Mouse (Mus musculus) MEL (cell line): ENCODE measurements around the gene Matn4. TPM values are rescaled to one million over a fixed set of nuclear protein-coding genes. Genes with fewer than 3 reads are reported as not detected.

ENCODE experiments used
- DNase-seq: peaks from one replicate; pipeline ENCODE4 v3.0.0; 2011; ENCODE audit warnings: low read depth, low spot score
- H3K27ac ChIP-seq: 2 replicates; pipeline ENCODE4 v1.5.1; 2012; ENCODE audit warnings: low read depth, mild to moderate bottlenecking, control low read depth, low read length, moderate library complexity; ENCODE audit not compliant: control insufficient read depth
- H3K27me3 ChIP-seq, 2 experiments: fragments of 150-350 bp in 1 of 2; sonication (generic) in 1 of 2; 2 replicates each; pipeline ENCODE4 v1.6.1; 2012; ENCODE audit warnings: low read length in 2 of 2, mild to moderate bottlenecking in 2 of 2, improper control_type of control experiment in 1 of 2, moderate library complexity in 1 of 2; ENCODE audit not compliant: insufficient read depth in 2 of 2, control insufficient read depth in 1 of 2
- H3K36me3 ChIP-seq, 2 experiments: 2 replicates each; pipeline ENCODE4 v1.6.1; 2012 to 2014; ENCODE audit warnings: low read length in 2 of 2, improper control_type of control experiment in 1 of 2, inconsistent platforms in 1 of 2, mild to moderate bottlenecking in 1 of 2; ENCODE audit not compliant: insufficient read depth in 2 of 2, control insufficient read depth in 1 of 2
- H3K4me1 ChIP-seq, 2 experiments: fragments of 150-350 bp in 1 of 2; sonication (generic) in 1 of 2; 2 replicates each; pipeline ENCODE4 v1.6.1; 2012; ENCODE audit warnings: low read length in 2 of 2, improper control_type of control experiment in 1 of 2, mild to moderate bottlenecking in 1 of 2; ENCODE audit not compliant: insufficient read depth in 2 of 2, control insufficient read depth in 1 of 2
- H3K4me3 ChIP-seq, 2 experiments: fragments of 150-350 bp in 1 of 2; sonication (generic) in 1 of 2; 2 replicates each; pipeline ENCODE4 v1.5.1; 2012; ENCODE audit warnings: low read depth in 2 of 2, low read length in 2 of 2, mild to moderate bottlenecking in 2 of 2, moderate library complexity in 2 of 2, control low read depth in 1 of 2, improper control_type of control experiment in 1 of 2; ENCODE audit not compliant: control insufficient read depth in 1 of 2, insufficient read depth in 1 of 2
- H3K79me2 ChIP-seq: 2 replicates; pipeline ENCODE4 v1.6.1; 2012; ENCODE audit warnings: mild to moderate bottlenecking, low read length, moderate library complexity; ENCODE audit not compliant: control insufficient read depth, poor library complexity, insufficient read depth
- H3K9ac ChIP-seq: 2 replicates; pipeline ENCODE4 v1.6.1; 2012; ENCODE audit warnings: low read depth, mild to moderate bottlenecking, control low read depth, low read length, moderate library complexity; ENCODE audit not compliant: control insufficient read depth, poor library complexity, severe bottlenecking
- H3K9me3 ChIP-seq: fragments of 150-350 bp; sonication (generic); replicated peaks from 2 replicates; pipeline ENCODE4 v1.6.1; 2012; ENCODE audit warnings: mild to moderate bottlenecking, low read length, improper control_type of control experiment, moderate library complexity; ENCODE audit not compliant: insufficient read depth
- BHLHE40 ChIP-seq: IDR thresholded peaks from 2 replicates; pipeline ENCODE4 v1.6.1; 2012; ENCODE audit warnings: low read depth, mild to moderate bottlenecking, inconsistent platforms, low read length, improper control_type of control experiment, borderline replicate concordance
- CHD2 ChIP-seq: IDR thresholded peaks from 2 replicates; pipeline ENCODE4 v1.6.1; 2011; ENCODE audit warnings: low read length, improper control_type of control experiment
- CTCF ChIP-seq, 3 experiments: IDR thresholded peaks in 2 of 3; conservative IDR thresholded peaks in 1 of 3; 2 replicates each; pipeline ENCODE4 v1.5.1; 2011 to 2012; ENCODE audit warnings: low read length in 3 of 3, low read depth in 2 of 3, mild to moderate bottlenecking in 2 of 3, improper control_type of control experiment in 1 of 3, inconsistent platforms in 1 of 3, mixed read lengths in 1 of 3, moderate library complexity in 1 of 3; ENCODE audit not compliant: control insufficient read depth in 1 of 3, insufficient read depth in 1 of 3, poor library complexity in 1 of 3, severe bottlenecking in 1 of 3
- GATA1 ChIP-seq: IDR thresholded peaks from 2 replicates; pipeline ENCODE4 v1.6.1; 2011; ENCODE audit warnings: low read depth, low read length, improper control_type of control experiment
- HCFC1 ChIP-seq: IDR thresholded peaks from 2 replicates; pipeline ENCODE4 v1.6.1; 2012; ENCODE audit warnings: low read depth, mild to moderate bottlenecking, inconsistent platforms, low read length, improper control_type of control experiment, moderate library complexity
- MAFK ChIP-seq: IDR thresholded peaks from 2 replicates; pipeline ENCODE4 v1.6.1; 2011; ENCODE audit warnings: low read depth, mild to moderate bottlenecking, low read length, improper control_type of control experiment, borderline replicate concordance
- MAZ ChIP-seq: IDR thresholded peaks from 2 replicates; pipeline ENCODE4 v1.6.1; 2012; ENCODE audit warnings: low read depth, mild to moderate bottlenecking, inconsistent platforms, low read length, improper control_type of control experiment
- MXI1 ChIP-seq: IDR thresholded peaks from 2 replicates; pipeline ENCODE4 v1.6.1; 2011; ENCODE audit warnings: mild to moderate bottlenecking, low read depth, low read length, improper control_type of control experiment
- MYC ChIP-seq: IDR thresholded peaks from 2 replicates; pipeline ENCODE4 v1.6.1; 2011; ENCODE audit warnings: low read depth, mild to moderate bottlenecking, low read length, improper control_type of control experiment, moderate library complexity
- NELFE ChIP-seq: IDR thresholded peaks from 2 replicates; pipeline ENCODE4 v1.6.1; 2011; ENCODE audit warnings: low read depth, low read length, improper control_type of control experiment
- NRF1 ChIP-seq: IDR thresholded peaks from 2 replicates; pipeline ENCODE4 v1.6.1; 2014; ENCODE audit warnings: low read depth, mild to moderate bottlenecking, inconsistent platforms, low read length, improper control_type of control experiment, moderate library complexity; ENCODE audit not compliant: poor library complexity, insufficient read depth, severe bottlenecking
- POLR2A ChIP-seq, 2 experiments: IDR thresholded peaks; 2 replicates each; pipeline ENCODE4 v1.6.1; 2011 to 2012; ENCODE audit warnings: low read length in 2 of 2, mild to moderate bottlenecking in 2 of 2, control low read depth in 1 of 2, improper control_type of control experiment in 1 of 2, low read depth in 1 of 2, moderate library complexity in 1 of 2; ENCODE audit not compliant: control insufficient read depth in 1 of 2, insufficient read depth in 1 of 2, poor library complexity in 1 of 2
- POLR2AphosphoS5 ChIP-seq: IDR thresholded peaks from 2 replicates; pipeline ENCODE4 v1.6.1; 2012; ENCODE audit warnings: low read depth, borderline replicate concordance, mild to moderate bottlenecking, inconsistent platforms, low read length, moderate library complexity, mixed read lengths
- RAD21 ChIP-seq: IDR thresholded peaks from 2 replicates; pipeline ENCODE4 v1.6.1; 2011; ENCODE audit warnings: mild to moderate bottlenecking, low read depth, low read length, improper control_type of control experiment
- SIN3A ChIP-seq: IDR thresholded peaks from 2 replicates; pipeline ENCODE4 v1.6.1; 2012; ENCODE audit warnings: low read length, improper control_type of control experiment, inconsistent platforms
- SMC3 ChIP-seq: IDR thresholded peaks from 2 replicates; pipeline ENCODE4 v1.6.1; 2011; ENCODE audit warnings: low read depth, low read length, improper control_type of control experiment
- TAL1 ChIP-seq: IDR thresholded peaks from 2 replicates; pipeline ENCODE4 v1.6.1; 2012; ENCODE audit warnings: mild to moderate bottlenecking, inconsistent platforms, low read length, moderate library complexity, mixed read lengths
- USF2 ChIP-seq, 2 experiments: IDR thresholded peaks; 2 replicates each; pipeline ENCODE4 v1.6.1; 2011 to 2012; ENCODE audit warnings: improper control_type of control experiment in 2 of 2, low read length in 2 of 2, borderline replicate concordance in 1 of 2, inconsistent platforms in 1 of 2, low read depth in 1 of 2, mild to moderate bottlenecking in 1 of 2; ENCODE audit not compliant: insufficient read depth in 1 of 2
- ZC3H11A ChIP-seq: IDR thresholded peaks from 2 replicates; pipeline ENCODE4 v1.6.1; 2012; ENCODE audit warnings: low read depth, mild to moderate bottlenecking, inconsistent platforms, low read length, improper control_type of control experiment
- ZNF384 ChIP-seq: IDR thresholded peaks from 2 replicates; pipeline ENCODE4 v1.6.1; 2012; ENCODE audit warnings: low read depth, mild to moderate bottlenecking, inconsistent platforms, low read length, improper control_type of control experiment
- polyA plus RNA-seq, 2 experiments: library from polyadenylated mRNA; stranded (reverse) in 1 of 2; unstranded in 1 of 2; fragments of >175 nt in 1 of 2; fragments of >200 nt in 1 of 2; gene quantifications; 2 replicates each; pipeline versions ENCODE4 v1.2.1 to v1.2.4; 2012; ENCODE audit warnings: low replicate concordance in 2 of 2, low read depth in 1 of 2; ENCODE audit not compliant: insufficient read length in 2 of 2, insufficient read depth in 1 of 2, missing spikeins in 1 of 2
- total RNA-seq: library from RNA; depleted of rRNA; stranded (reverse); fragments of 300-350 nt; gene quantifications from 2 replicates; pipeline ENCODE4 v1.2.3, GENCODE M21; 2012

Matn4 gene
- total and polyA plus RNA-seq, 3 experiments, result not detected

DNA sequence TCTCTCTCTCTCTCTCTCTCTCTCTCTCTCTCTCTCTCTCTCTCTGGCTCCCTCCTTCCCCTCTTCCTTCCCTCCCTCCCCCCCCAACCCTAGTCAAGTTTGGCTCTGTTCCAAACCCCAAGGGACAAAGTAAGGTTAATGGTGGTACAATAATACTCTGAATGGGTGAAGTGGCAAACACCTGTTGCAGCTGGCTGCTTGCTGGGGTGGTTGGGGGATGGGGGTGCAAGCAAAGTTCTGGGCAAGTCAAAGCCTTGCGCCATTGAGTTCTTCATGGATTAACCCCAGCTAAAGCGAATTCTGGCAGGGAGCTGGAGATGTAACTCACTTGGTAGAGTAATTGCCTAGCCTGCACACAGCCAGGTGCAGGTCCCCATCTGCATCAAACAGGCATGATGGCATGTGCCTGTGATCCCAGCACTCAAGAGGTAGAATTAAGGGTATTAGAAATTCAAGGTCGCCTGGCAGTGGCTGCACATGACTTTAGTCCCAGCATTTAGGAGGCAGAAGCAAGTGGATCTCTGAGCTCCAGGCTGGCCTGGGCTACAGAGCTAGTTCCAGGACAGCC, 13.4 kb upstream of the Matn4 start:
- no peaks in the 10 kb centered on the region for H3K4me1 ChIP-seq
- DNase-seq, result no peak
- no peaks in the 10 kb centered on the region for H3K79me2 ChIP-seq
- H3K27ac ChIP-seq, result no peak overlapping the region
- H3K9ac ChIP-seq, result no peak overlapping the region
- TF ChIP-seq POLR2A (IDR thresholded peaks at IDR 0.05; ENCODE audit: control insufficient read depth in 1 of 2, insufficient read depth in 1 of 2, low read depth in 1 of 2, low read length in 2 of 2, poor library complexity in 1 of 2) (no peak), SMC3 (no peak), CHD2 (no peak), USF2 (IDR thresholded peaks at IDR 0.05; ENCODE audit: borderline replicate concordance in 1 of 2, insufficient read depth in 1 of 2, low read depth in 1 of 2, low read length in 2 of 2) (no peak), NRF1 (no peak), CTCF (IDR thresholded peaks at IDR 0.05 in 2 of 3, conservative IDR thresholded peaks at IDR 0.05 in 1 of 3; ENCODE audit: control insufficient read depth in 1 of 3, insufficient read depth in 1 of 3, low read depth in 2 of 3, low read length in 3 of 3, poor library complexity in 1 of 3, severe bottlenecking in 1 of 3) (no peak), ZC3H11A (no peak), BHLHE40 (no peak), NELFE (no peak), MAFK (no peak), POLR2AphosphoS5 (no peak), HCFC1 (no peak), MXI1 (no peak), GATA1 (no peak), MYC (no peak)
- TF ChIP-seq, all 39 proteins: peak for 0
- Histone ChIP-seq H3K36me3 (no peaks in the 10 kb centered on the region), H3K27me3 (no peaks in the 10 kb centered on the region; a peak in 1 of 4 replicates), H3K9me3 (no peaks in the 10 kb centered on the region), H3K4me3 (no peak overlapping the region)

DNA sequence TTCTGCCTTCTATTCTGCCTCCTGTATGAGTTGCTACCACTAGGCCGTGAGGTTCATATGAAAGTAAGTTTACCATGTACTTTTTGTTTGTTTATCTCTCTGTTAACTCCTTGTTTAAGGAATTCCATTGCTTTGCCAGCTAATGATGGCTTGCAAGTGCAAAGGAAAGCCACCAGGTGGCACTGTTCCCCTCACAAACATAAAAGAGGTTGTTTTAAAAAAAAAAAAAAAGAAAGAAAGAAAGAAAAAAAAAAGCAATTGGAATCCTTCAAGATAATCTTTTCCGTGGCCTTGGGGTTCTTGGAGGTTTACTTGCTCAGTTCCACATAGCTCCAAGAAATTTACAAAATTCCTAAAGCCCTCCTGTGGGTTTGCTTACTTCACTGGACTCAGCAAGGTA, 12.2 kb upstream of the Matn4 start:
- H3K9me3 ChIP-seq, result no peaks in the 10 kb centered on the region
- no peaks in the 10 kb centered on the region for H3K79me2 ChIP-seq
- H3K4me1 ChIP-seq, result no peaks in the 10 kb centered on the region
- TF ChIP-seq ZNF384 (peak; percentile 99), CTCF (IDR thresholded peaks at IDR 0.05 in 2 of 3, conservative IDR thresholded peaks at IDR 0.05 in 1 of 3; ENCODE audit: control insufficient read depth in 1 of 3, insufficient read depth in 1 of 3, low read depth in 2 of 3, low read length in 3 of 3, poor library complexity in 1 of 3, severe bottlenecking in 1 of 3) (peak; percentile 64 to 83 (median 70)), SIN3A (no peak), MAZ (no peak), RAD21 (peak; percentile 84), SMC3 (peak; percentile 85), ZC3H11A (peak; percentile 57), TAL1 (no peak)
- TF ChIP-seq, all 39 proteins: peak for 5
- Histone ChIP-seq H3K9ac (no peak overlapping the region), H3K36me3 (no peaks in the 10 kb centered on the region), H3K27ac (no peak overlapping the region), H3K4me3 (no peak overlapping the region), H3K27me3 (no peaks in the 10 kb centered on the region; a peak in 1 of 4 replicates)
- DNase-seq, result peak; percentile 56
